Mouse (Mus musculus): ENCODE measurements around the gene Usp47. TPM values are rescaled to one million over a fixed set of nuclear protein-coding genes. Genes with fewer than 3 reads are reported as not detected.

Gene Usp47
- polyA plus RNA-seq, 1 experiment from 2014 or later = 23.7 TPM

- ATAC-seq (ENCODE audit: low FRiP score, low TSS enrichment) (no peak), DNase-seq (ENCODE audit: low spot score) (no peak)
- WGBS = 62% methylated on average over 3 of the region's 3 CpGs
- Histone ChIP-seq H3K27ac (replicated peaks) (no peak overlapping the region), H3K4me2 (replicated peaks; ENCODE audit: low read depth) (no peak overlapping the region), H3K9me3 (ENCODE audit: control insufficient read depth, low read length) (no peaks in the 10 kb centered on the region), H3K4me3 (ENCODE audit: low read depth, low read length) (no peak overlapping the region), H3K4me1 (replicated peaks; ENCODE audit: control insufficient read depth, insufficient read depth) (no peaks in the 10 kb centered on the region), H3K36me3 (ENCODE audit: control insufficient read depth, insufficient read depth, low read length) (no peaks in the 10 kb centered on the region), H3K27me3 (ENCODE audit: control insufficient read depth, insufficient read depth, low read length) (no peaks in the 10 kb centered on the region), H3K9ac (ENCODE audit: low read length) (no peak overlapping the region)
- TF ChIP-seq CTCF (IDR thresholded peaks at IDR 0.05; ENCODE audit: low read depth) (no peak), EP300 (optimal IDR thresholded peaks at IDR 0.05) (no peak)
Observed at GRCm38 (mm10) chr7:111986906-111987305, 36.4 kb upstream of the Usp47 start.

- Histone ChIP-seq H3K4me1 (replicated peaks; ENCODE audit: control insufficient read depth, insufficient read depth) (no peaks in the 10 kb centered on the region), H3K4me3 (ENCODE audit: low read depth, low read length) (no peak overlapping the region), H3K4me2 (replicated peaks; ENCODE audit: low read depth) (no peak overlapping the region), H3K27me3 (ENCODE audit: control insufficient read depth, insufficient read depth, low read length) (no peaks in the 10 kb centered on the region), H3K27ac (replicated peaks) (no peak overlapping the region), H3K9me3 (ENCODE audit: control insufficient read depth, low read length) (no peaks in the 10 kb centered on the region), H3K9ac (ENCODE audit: low read length) (no peak overlapping the region), H3K36me3 (ENCODE audit: control insufficient read depth, insufficient read depth, low read length) (no peaks in the 10 kb centered on the region)
- WGBS = 30% methylated on average over 2 of the region's 2 CpGs
- ATAC-seq (ENCODE audit: low FRiP score, low TSS enrichment) (no peak), DNase-seq (ENCODE audit: low spot score) (no peak)
- no peak for TF ChIP-seq EP300 (optimal IDR thresholded peaks at IDR 0.05)
- TF ChIP-seq CTCF (IDR thresholded peaks at IDR 0.05; ENCODE audit: low read depth) = no peak
Observed at GRCm38 (mm10) chr7:111997441-111997840, 25.9 kb upstream of the Usp47 start.

GRCm38 (mm10) chr7:111998446-111999004 lies 24.8 kb upstream of the Usp47 start:
- H3K27ac ChIP-seq (replicated peaks) = no peak overlapping the region
- no peaks in the 10 kb centered on the region for H3K9me3 ChIP-seq (ENCODE audit: control insufficient read depth, low read length)
- no peak for ATAC-seq (ENCODE audit: low FRiP score, low TSS enrichment)
- H3K36me3 ChIP-seq (ENCODE audit: control insufficient read depth, insufficient read depth, low read length) = no peaks in the 10 kb centered on the region
- H3K4me1 ChIP-seq (replicated peaks; ENCODE audit: control insufficient read depth, insufficient read depth) = no peaks in the 10 kb centered on the region
- no peak overlapping the region for H3K4me2 ChIP-seq (replicated peaks; ENCODE audit: low read depth)
- H3K9ac ChIP-seq (ENCODE audit: low read length) = no peak overlapping the region
- H3K27me3 ChIP-seq (ENCODE audit: control insufficient read depth, insufficient read depth, low read length) = no peaks in the 10 kb centered on the region
- no peak for DNase-seq (ENCODE audit: low spot score)
- 67% methylated on average over 6 of the region's 6 CpGs for WGBS
- H3K4me3 ChIP-seq (ENCODE audit: low read depth, low read length) = no peak overlapping the region
- TF ChIP-seq CTCF (IDR thresholded peaks at IDR 0.05; ENCODE audit: low read depth) (no peak), EP300 (optimal IDR thresholded peaks at IDR 0.05) (no peak)

GRCm38 (mm10) chr7:111999376-111999775 lies 23.9 kb upstream of the Usp47 start:
- no peaks in the 10 kb centered on the region for H3K27me3 ChIP-seq (ENCODE audit: control insufficient read depth, insufficient read depth, low read length)
- no peak overlapping the region for H3K4me3 ChIP-seq (ENCODE audit: low read depth, low read length)
- ATAC-seq (ENCODE audit: low FRiP score, low TSS enrichment) (no peak), DNase-seq (ENCODE audit: low spot score) (no peak)
- no peaks in the 10 kb centered on the region for H3K9me3 ChIP-seq (ENCODE audit: control insufficient read depth, low read length)
- no peak overlapping the region for H3K27ac ChIP-seq (replicated peaks)
- no peaks in the 10 kb centered on the region for H3K36me3 ChIP-seq (ENCODE audit: control insufficient read depth, insufficient read depth, low read length)
- no peaks in the 10 kb centered on the region for H3K4me1 ChIP-seq (replicated peaks; ENCODE audit: control insufficient read depth, insufficient read depth)
- no peak overlapping the region for H3K9ac ChIP-seq (ENCODE audit: low read length)
- no peak overlapping the region for H3K4me2 ChIP-seq (replicated peaks; ENCODE audit: low read depth)
- TF ChIP-seq CTCF (IDR thresholded peaks at IDR 0.05; ENCODE audit: low read depth) = no peak
- no peak for TF ChIP-seq EP300 (optimal IDR thresholded peaks at IDR 0.05)

GRCm38 (mm10) chr7:112000166-112000565 lies 23.1 kb upstream of the Usp47 start:
- Histone ChIP-seq H3K36me3 (ENCODE audit: control insufficient read depth, insufficient read depth, low read length) (no peaks in the 10 kb centered on the region), H3K4me1 (replicated peaks; ENCODE audit: control insufficient read depth, insufficient read depth) (no peaks in the 10 kb centered on the region), H3K4me2 (replicated peaks; ENCODE audit: low read depth) (no peak overlapping the region), H3K27me3 (ENCODE audit: control insufficient read depth, insufficient read depth, low read length) (no peaks in the 10 kb centered on the region), H3K4me3 (ENCODE audit: low read depth, low read length) (no peak overlapping the region), H3K27ac (replicated peaks) (no peak overlapping the region), H3K9me3 (ENCODE audit: control insufficient read depth, low read length) (no peaks in the 10 kb centered on the region), H3K9ac (ENCODE audit: low read length) (no peak overlapping the region)
- WGBS = 81% methylated on average over 1 of the region's 1 CpGs
- ATAC-seq (ENCODE audit: low FRiP score, low TSS enrichment) (no peak), DNase-seq (ENCODE audit: low spot score) (no peak)
- TF ChIP-seq EP300 (optimal IDR thresholded peaks at IDR 0.05) = no peak
- TF ChIP-seq CTCF (IDR thresholded peaks at IDR 0.05; ENCODE audit: low read depth) = no peak

GRCm38 (mm10) chr7:112010511-112010910 lies 12.8 kb upstream of the Usp47 start:
- Histone ChIP-seq H3K4me1 (replicated peaks; ENCODE audit: control insufficient read depth, insufficient read depth) (no peaks in the 10 kb centered on the region), H3K9me3 (ENCODE audit: control insufficient read depth, low read length) (no peaks in the 10 kb centered on the region), H3K27me3 (ENCODE audit: control insufficient read depth, insufficient read depth, low read length) (no peaks in the 10 kb centered on the region), H3K27ac (replicated peaks) (no peak overlapping the region), H3K4me3 (ENCODE audit: low read depth, low read length) (no peak overlapping the region), H3K9ac (ENCODE audit: low read length) (no peak overlapping the region), H3K36me3 (ENCODE audit: control insufficient read depth, insufficient read depth, low read length) (no peaks in the 10 kb centered on the region), H3K4me2 (replicated peaks; ENCODE audit: low read depth) (no peak overlapping the region)
- no peak for DNase-seq (ENCODE audit: low spot score)
- WGBS = 58% methylated on average over 2 of the region's 2 CpGs
- ATAC-seq (ENCODE audit: low FRiP score, low TSS enrichment) = no peak
- TF ChIP-seq CTCF (IDR thresholded peaks at IDR 0.05; ENCODE audit: low read depth) (no peak), EP300 (optimal IDR thresholded peaks at IDR 0.05) (no peak)

Data from stomach, postnatal 0 days (tissue).